Mouse (Mus musculus): ENCODE data around the gene Plpp7. TPM values are rescaled to one million over a fixed set of nuclear protein-coding genes. Genes with fewer than 3 reads are reported as not detected.

Plpp7 gene
- polyA plus RNA-seq, 1 experiment from 2014 or later, result 4.8 TPM

DNA sequence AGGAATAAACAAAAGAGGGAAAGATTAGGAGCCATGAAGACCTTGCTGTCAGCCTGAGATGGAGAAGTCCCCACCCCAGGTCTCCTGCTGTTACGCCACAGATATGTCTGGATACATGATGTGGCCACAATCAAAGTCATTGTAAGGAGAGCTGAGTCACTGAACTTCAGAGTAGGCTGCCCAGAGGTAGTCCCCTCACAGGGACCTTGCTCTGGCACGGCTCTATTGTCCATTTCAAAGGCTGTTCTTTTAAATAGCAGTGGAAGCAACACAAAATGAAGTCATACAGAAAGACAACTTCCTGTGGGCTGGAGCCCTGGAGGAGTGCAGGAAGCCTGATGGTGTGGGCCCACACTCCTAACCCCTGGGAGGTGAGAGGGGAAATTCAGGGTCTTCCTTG, 34.1 kb upstream of the Plpp7 start:
- Histone ChIP-seq H3K27me3 (ENCODE audit: poor library complexity, severe bottlenecking) (no peaks in the 10 kb centered on the region), H3K27ac (no peak overlapping the region), H3K36me3 (replicated peaks) (no peaks in the 10 kb centered on the region), H3K4me3 (no peak overlapping the region), H3K9me3 (no peaks in the 10 kb centered on the region), H3K4me1 (peaks cover 20% of the 10 kb centered on the region; the same call in 1 of the 2 replicates)
- WGBS, result 78% methylated on average over 2 of the region's 2 CpGs
- no peak for DNase-seq (ENCODE audit: extremely low spot score, low spot score)

DNA sequence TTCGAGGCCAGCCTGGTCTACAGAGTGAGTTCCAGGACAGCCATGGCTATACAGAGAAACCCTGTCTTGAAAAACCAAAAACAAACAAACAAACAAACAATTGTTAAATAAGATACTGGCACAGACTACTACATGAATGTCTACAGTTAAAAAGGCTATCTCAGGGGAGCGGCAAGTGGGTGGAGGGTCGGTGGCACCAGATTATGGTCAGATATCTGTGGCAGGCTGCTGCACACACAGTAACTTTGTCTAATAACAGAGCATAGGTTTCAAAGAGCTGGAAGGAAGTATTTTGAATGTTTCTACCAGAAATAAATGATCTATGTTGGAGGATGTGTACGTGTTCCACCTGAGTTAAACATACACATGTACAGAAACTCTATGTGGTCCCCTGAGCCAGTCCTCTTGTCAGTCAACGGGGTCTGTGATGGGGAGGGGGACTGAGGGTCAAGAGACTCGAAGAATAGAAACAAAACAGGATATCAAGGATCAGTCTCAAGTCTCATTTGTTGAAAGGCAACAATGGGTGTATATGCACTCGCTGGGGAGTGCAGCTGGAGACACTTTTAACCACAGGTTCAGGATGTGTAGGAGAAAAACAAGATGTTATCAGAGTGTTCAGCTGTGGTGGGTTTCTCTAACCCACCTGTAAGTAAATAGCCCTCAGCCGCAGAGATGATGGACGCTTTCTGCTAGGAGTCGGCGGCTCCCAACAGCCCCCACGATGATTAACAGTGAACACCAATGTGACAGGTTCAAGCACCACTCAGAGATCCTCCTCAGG, 33.4 kb upstream of the Plpp7 start:
- H3K9me3 ChIP-seq, result no peaks in the 10 kb centered on the region
- no peak overlapping the region for H3K27ac ChIP-seq
- H3K4me3 ChIP-seq, result no peak overlapping the region
- H3K4me1 ChIP-seq, result peaks cover 20% of the 10 kb centered on the region; the same call in 1 of the 2 replicates
- H3K27me3 ChIP-seq (ENCODE audit: poor library complexity, severe bottlenecking), result 0 out of 2 replicates have a peak, but pooled peaks cover 1% of the 10 kb centered on the region
- 81% methylated on average over 12 of the region's 12 CpGs for WGBS
- DNase-seq (ENCODE audit: extremely low spot score, low spot score), result no peak
- H3K36me3 ChIP-seq (replicated peaks), result no peaks in the 10 kb centered on the region

DNA sequence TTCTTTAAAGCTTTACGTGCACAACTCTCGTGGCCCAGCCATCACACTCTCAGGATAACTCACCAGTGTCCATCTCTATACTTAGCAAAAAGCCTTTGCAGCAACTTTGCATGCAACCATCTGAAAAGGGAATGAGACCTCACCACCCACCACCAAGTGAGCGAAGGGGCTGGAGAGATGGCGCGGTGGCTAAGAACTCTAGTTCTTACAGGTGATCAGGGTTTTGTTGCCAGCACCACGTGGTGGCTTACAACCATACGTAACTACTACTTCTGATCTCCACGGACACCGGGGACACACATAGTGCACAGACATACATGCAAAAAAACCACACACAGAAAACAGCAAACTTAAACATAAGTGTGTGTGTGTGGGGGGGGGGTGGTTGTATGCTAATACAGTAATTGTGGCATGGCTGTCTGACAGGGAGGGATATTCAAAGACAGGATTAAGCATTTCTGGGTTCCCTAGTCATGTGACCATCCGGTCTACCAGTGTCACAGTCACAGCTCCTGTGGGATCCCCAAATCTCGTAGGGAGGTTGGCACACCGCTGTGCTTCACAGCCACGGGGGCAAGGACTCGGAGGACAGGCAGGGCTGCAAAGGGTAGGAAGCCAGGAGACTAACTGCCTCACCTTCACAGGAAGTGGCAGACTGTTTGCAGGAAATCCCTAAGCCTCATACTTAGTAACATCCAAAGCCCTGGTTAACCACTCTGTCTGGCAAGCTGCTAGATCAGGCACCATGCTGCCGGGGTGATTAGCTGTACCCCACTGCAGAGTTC, 32.5 kb upstream of the Plpp7 start:
- Histone ChIP-seq H3K27me3 (ENCODE audit: poor library complexity, severe bottlenecking) (peaks cover 9% of the 10 kb centered on the region), H3K4me3 (no peak overlapping the region), H3K4me1 (peaks cover 20% of the 10 kb centered on the region; the same call in 1 of the 2 replicates), H3K27ac (no peak overlapping the region), H3K9me3 (no peaks in the 10 kb centered on the region), H3K36me3 (replicated peaks) (no peaks in the 10 kb centered on the region)
- no peak for DNase-seq (ENCODE audit: extremely low spot score, low spot score)
- 93% methylated on average over 15 of the region's 15 CpGs for WGBS

DNA sequence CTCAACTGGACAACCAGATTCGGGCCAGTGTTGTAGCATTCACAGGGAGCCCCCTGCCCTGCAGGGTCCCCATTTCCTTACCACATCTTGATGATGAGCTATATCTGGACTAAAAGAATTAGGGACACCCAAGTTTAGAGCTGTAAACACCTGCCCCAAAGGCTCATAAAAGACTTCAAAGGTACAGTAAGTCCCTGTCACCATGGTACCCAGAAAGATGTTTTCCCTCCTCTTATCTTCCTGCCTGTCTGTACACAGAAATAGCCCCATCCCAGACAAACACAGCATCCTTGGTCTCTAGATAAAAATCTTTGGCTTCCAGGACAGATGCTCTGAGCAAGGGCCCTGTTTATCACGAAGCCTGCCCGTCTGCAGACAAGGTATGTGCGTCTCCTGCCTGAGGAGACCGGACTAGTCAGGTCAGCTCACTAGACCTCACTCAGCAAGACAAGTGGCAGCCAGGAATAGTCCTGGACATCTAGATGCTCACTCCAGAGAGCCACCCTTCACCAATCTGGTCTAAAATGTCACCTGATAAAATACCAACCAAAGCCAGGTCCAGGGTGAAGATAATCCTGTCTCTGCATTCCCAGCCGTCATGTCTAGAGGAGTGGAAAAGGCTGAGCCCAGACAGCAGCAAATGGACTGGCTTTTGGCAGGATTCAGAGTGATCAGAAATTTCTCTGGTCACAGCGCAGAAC, 31.7 kb upstream of the Plpp7 start:
- no peak overlapping the region for H3K27ac ChIP-seq
- peaks cover 17% of the 10 kb centered on the region for H3K27me3 ChIP-seq (ENCODE audit: poor library complexity, severe bottlenecking)
- WGBS, result 88% methylated on average over 7 of the region's 7 CpGs
- no peaks in the 10 kb centered on the region for H3K9me3 ChIP-seq
- no peaks in the 10 kb centered on the region for H3K36me3 ChIP-seq (replicated peaks)
- no peak for DNase-seq (ENCODE audit: extremely low spot score, low spot score)
- no peak overlapping the region for H3K4me3 ChIP-seq
- H3K4me1 ChIP-seq, result peaks cover 22% of the 10 kb centered on the region

DNA sequence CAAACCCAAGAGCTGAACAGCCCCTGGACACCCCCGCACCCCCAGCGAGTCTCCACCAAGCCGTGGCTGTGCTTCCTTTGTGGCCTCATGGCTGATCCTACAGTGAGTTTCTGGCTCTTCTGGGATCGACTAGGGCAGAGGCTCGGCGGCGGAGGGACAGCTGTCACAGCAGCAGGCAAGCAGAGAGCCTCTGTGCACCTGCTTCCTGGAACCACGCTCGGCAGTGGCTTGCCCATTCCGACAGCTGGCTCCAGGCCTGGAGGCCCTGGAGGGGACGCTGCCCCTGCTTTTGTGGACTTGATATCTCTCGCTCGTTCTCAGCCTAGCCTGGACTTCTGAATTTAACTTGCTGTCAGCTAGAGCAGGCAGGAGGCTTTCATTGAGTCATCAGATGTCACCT, 30.4 kb upstream of the Plpp7 start:
- Histone ChIP-seq H3K36me3 (replicated peaks) (no peaks in the 10 kb centered on the region), H3K27me3 (ENCODE audit: poor library complexity, severe bottlenecking) (peaks cover 23% of the 10 kb centered on the region), H3K9me3 (no peaks in the 10 kb centered on the region), H3K27ac (peak overlapping the region; percentile 58), H3K4me3 (no peak overlapping the region), H3K4me1 (peaks cover 30% of the 10 kb centered on the region)
- 80% methylated on average over 13 of the region's 13 CpGs for WGBS
- no peak for DNase-seq (ENCODE audit: extremely low spot score, low spot score)

DNA sequence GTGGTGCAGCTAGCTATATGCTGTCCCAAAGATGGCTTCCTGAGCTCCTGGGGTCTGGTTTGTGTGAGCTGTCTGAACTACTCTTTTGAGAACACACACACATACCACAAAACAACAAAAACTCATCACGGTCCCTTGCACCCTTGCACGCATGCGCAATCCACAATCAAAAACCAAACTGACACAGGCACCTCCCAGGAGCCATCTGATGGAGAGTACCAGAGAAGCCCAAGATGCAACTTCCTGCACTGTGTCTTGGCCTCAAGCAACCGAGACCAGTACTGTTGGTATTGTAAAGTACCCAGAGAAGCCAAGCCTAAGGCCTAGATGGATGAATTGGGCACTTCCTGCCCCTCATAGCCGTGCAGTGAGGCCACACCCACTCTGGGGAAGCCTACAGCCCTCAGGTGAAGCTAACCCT, 29.9 kb upstream of the Plpp7 start:
- no peak for DNase-seq (ENCODE audit: extremely low spot score, low spot score)
- Histone ChIP-seq H3K9me3 (no peaks in the 10 kb centered on the region), H3K4me3 (no peak overlapping the region), H3K27me3 (ENCODE audit: poor library complexity, severe bottlenecking) (peaks cover 23% of the 10 kb centered on the region), H3K36me3 (replicated peaks) (no peaks in the 10 kb centered on the region), H3K27ac (no peak overlapping the region), H3K4me1 (peaks cover 29% of the 10 kb centered on the region)
- 91% methylated on average over 5 of the region's 5 CpGs for WGBS

DNA sequence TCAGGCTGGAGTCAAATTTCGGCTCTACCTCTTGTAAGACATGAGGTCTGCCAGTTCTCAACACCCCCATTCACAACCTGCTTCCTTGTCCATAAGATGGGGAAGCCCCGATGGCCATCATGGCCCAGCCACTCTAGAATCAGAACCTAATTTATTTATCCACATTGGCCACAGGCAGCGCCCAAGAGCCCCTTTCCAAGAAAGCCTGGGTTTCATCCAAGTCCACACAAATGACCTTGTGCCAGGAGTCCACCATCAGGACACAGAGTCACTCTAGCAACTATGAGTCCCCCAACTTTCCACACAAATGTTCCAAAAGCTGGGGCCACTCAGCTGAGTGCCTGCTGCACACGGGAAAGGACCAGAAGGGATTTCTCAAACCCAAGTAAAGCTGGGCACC, 29.3 kb upstream of the Plpp7 start:
- Histone ChIP-seq H3K27me3 (ENCODE audit: poor library complexity, severe bottlenecking) (peaks cover 23% of the 10 kb centered on the region), H3K4me3 (no peak overlapping the region)

DNA sequence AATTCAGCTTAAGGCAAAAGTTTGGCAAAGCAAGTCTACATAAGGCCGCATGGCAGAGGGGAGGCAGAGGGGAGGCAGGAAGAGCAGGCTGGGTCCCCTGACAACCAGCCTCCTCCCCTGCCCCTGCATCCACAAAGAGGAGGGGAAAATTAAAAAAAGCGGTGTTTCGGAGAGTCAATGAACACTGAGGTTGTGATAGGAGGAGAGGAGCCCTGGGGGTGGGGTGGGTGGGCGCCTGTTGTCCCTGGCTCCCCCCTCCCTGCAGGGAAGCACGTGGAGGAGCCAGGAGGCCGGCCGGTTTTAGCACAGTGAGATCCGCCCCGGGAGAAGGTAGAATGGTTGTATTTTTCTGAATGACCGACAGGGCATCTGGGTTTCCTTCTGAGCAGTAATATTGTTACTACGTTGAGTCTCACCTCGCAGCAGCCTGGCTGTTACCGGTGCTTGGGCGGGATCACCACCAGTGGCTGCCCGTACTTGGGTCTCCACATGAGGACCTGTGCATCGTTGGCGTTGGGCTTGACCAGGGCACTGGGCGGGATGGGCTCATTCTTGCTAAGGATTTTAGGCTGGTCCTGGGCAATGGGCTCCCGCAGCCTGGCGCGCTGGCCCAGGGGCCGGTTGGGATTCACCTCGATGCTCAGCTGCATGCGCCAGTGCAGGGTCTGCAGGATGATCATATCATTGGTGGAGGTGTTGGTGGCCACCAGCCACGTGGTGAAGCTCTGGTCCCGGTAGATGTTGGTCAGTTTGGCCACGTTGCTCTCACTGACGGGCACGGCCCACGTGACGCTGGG, 26.3 kb upstream of the Plpp7 start:
- H3K27ac ChIP-seq, result 0 out of 2 replicates have a peak overlapping the region, but pooled peaks have one; percentile 6
- WGBS, result 52% methylated on average over 31 of the region's 31 CpGs
- no peak for DNase-seq (ENCODE audit: extremely low spot score, low spot score)

More for the DNA sequence above, 29.3 kb upstream of the Plpp7 start:
- no peak overlapping the region for H3K27ac ChIP-seq
- H3K9me3 ChIP-seq, result no peaks in the 10 kb centered on the region
- DNase-seq (ENCODE audit: extremely low spot score, low spot score), result no peak
- 84% methylated on average over 4 of the region's 4 CpGs for WGBS
- peaks cover 24% of the 10 kb centered on the region for H3K4me1 ChIP-seq
- no peaks in the 10 kb centered on the region for H3K36me3 ChIP-seq (replicated peaks)

DNA sequence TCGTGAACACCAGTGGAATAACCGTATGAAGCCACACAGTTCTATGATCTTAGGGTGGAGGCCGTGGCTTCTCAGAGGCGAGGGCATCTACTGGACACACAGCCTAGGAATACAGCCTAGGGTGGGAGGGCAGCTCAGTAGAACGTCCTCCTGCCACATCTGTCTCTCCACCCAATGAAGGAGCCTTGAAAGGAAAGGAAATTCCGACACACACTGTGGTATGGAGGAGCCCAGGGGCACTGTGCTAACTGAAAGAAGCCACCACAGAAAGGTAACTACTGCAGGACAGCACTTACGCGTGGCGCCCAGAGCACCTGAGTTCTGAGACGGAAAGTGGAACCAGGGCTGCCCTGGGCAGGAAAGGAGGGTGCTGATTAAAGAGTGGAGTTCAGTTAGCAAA, 24.6 kb upstream of the Plpp7 start:
- no peaks in the 10 kb centered on the region for H3K36me3 ChIP-seq (replicated peaks)
- peaks cover 23% of the 10 kb centered on the region for H3K27me3 ChIP-seq (ENCODE audit: poor library complexity, severe bottlenecking)
- WGBS, result 92% methylated on average over 10 of the region's 10 CpGs
- peaks cover 12% of the 10 kb centered on the region for H3K4me1 ChIP-seq
- no peak overlapping the region for H3K27ac ChIP-seq
- H3K9me3 ChIP-seq, result no peaks in the 10 kb centered on the region
- DNase-seq (ENCODE audit: extremely low spot score, low spot score), result no peak
- H3K4me3 ChIP-seq, result no peak overlapping the region

More for the DNA sequence above, 26.3 kb upstream of the Plpp7 start:
- peak overlapping the region; percentile 11; the same call in 1 of the 2 replicates for H3K4me3 ChIP-seq
- H3K36me3 ChIP-seq (replicated peaks), result no peaks in the 10 kb centered on the region
- H3K4me1 ChIP-seq, result peaks cover 13% of the 10 kb centered on the region
- H3K9me3 ChIP-seq, result no peaks in the 10 kb centered on the region
- H3K27me3 ChIP-seq (ENCODE audit: poor library complexity, severe bottlenecking), result peaks cover 23% of the 10 kb centered on the region

DNA sequence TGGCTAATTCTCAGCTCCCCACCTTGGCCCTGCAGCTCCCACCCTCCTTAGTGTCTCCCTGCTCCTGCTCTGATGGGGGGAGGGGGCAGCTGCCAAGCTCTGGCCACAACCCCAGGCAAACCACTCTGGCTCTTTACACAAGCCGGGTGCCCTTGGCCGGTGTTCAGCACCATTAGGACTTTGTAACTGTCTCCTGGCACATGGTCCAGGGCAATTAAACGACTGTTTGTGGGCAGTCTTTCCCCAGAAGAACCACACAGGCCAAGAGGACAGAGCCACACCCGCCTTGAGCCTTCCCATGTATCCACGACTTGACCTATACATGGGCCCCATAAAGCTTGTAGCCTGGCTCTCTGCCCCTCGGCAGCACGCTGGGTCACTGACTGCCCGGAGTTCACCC, 20.9 kb upstream of the Plpp7 start:
- no peaks in the 10 kb centered on the region for H3K36me3 ChIP-seq (replicated peaks)
- H3K27ac ChIP-seq, result no peak overlapping the region
- peaks cover 7% of the 10 kb centered on the region for H3K27me3 ChIP-seq (ENCODE audit: poor library complexity, severe bottlenecking)
- no peak for DNase-seq (ENCODE audit: extremely low spot score, low spot score)
- no peak overlapping the region for H3K4me3 ChIP-seq
- peaks cover 16% of the 10 kb centered on the region for H3K4me1 ChIP-seq
- WGBS, result 75% methylated on average over 8 of the region's 8 CpGs
- H3K9me3 ChIP-seq, result no peaks in the 10 kb centered on the region

DNA sequence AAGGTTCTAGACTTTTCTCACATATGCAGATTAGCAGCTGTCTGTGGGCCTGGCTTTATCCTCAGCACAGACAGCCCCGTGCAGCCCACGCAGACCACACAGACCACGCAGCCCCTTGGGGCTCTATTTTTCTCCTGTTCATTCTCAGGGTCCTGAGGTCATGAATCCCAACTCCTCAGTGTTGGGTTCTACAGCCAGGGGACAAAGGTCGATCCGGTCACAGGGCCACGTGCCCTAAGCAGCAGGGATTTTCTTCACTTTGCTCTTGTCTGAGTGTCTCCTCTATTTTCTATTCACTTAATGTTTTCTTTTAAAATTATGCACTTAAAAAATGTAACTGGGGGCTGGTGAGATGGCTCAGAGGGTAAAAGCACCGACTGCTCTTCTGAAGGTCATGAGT, 20.0 kb upstream of the Plpp7 start:
- Histone ChIP-seq H3K9me3 (no peaks in the 10 kb centered on the region), H3K27me3 (ENCODE audit: poor library complexity, severe bottlenecking) (peaks cover 8% of the 10 kb centered on the region), H3K4me3 (no peak overlapping the region), H3K36me3 (replicated peaks) (no peaks in the 10 kb centered on the region), H3K27ac (no peak overlapping the region), H3K4me1 (peaks cover 19% of the 10 kb centered on the region)
- no peak for DNase-seq (ENCODE audit: extremely low spot score, low spot score)
- 74% methylated on average over 7 of the region's 7 CpGs for WGBS

DNA sequence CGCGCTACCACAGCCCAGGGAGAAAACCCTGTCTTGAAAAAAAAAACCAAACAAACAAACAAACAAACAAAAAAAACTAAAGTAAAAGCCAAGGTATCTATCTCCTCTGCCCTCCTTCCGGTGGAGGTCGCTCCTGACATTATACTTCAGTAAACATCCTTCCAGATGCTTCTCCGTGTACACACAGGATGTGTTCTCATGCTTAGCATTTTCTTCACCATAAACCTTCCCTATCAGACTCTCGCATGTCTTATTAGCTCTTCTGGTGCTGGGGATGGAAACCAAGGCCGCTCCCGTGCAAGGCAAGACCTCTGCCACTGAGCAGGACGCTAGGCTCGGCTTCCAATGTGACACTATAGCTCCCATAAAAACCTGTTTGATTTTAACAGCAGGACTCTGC, 17.6 kb upstream of the Plpp7 start:
- Histone ChIP-seq H3K27me3 (ENCODE audit: poor library complexity, severe bottlenecking) (peaks cover 32% of the 10 kb centered on the region), H3K9me3 (no peaks in the 10 kb centered on the region), H3K4me1 (peaks cover 25% of the 10 kb centered on the region), H3K4me3 (no peak overlapping the region), H3K36me3 (replicated peaks) (no peaks in the 10 kb centered on the region), H3K27ac (peak overlapping the region; percentile 65)
- WGBS, result 87% methylated on average over 10 of the region's 10 CpGs
- no peak for DNase-seq (ENCODE audit: extremely low spot score, low spot score)
